Mouse (Mus musculus) embryonic facial prominence, embryonic 13.5 days (tissue): Measurements from ENCODE around the gene Slc26a10. TPM values are rescaled to one million over a fixed set of nuclear protein-coding genes. Genes with fewer than 3 reads are reported as not detected.
"Not testable (repeated sequence)": the region's sequence is repeated elsewhere in the genome, so short reads cannot be mapped to it uniquely, and the experiment has no call there.

Experiments used
- ATAC-seq: fragments of 200-750 bp; cut with Nextera tagmentation; 2 replicates; pipeline ENCODE4 v1.8.0; 2017; ENCODE audit warnings: low read depth; ENCODE audit not compliant: insufficient number of reproducible peaks, insufficient read depth, low FRiP score, low TSS enrichment
- H3K27ac ChIP-seq: fragments of 300-500 bp; sonication (generic); 2 replicates; pipeline ENCODE4 v1.5.1; 2015; ENCODE audit warnings: moderate library complexity, mild to moderate bottlenecking, inconsistent platforms
- H3K27me3 ChIP-seq: fragments of 300-500 bp; sonication (generic); 2 replicates; pipeline ENCODE4 v1.6.1; 2015; ENCODE audit warnings: mild to moderate bottlenecking, inconsistent platforms
- H3K36me3 ChIP-seq: fragments of 300-500 bp; sonication (generic); 2 replicates; pipeline ENCODE4 v1.6.1; 2015; ENCODE audit warnings: mild to moderate bottlenecking, inconsistent platforms
- H3K4me1 ChIP-seq: fragments of 300-500 bp; sonication (generic); 2 replicates; pipeline ENCODE4 v1.6.1; 2015; ENCODE audit warnings: inconsistent platforms
- H3K4me2 ChIP-seq: fragments of 300-500 bp; sonication (generic); 2 replicates; pipeline ENCODE4 v1.6.1; 2015; ENCODE audit warnings: moderate library complexity, mild to moderate bottlenecking, inconsistent platforms
- H3K4me3 ChIP-seq: fragments of 300-500 bp; sonication (generic); 2 replicates; pipeline ENCODE4 v1.5.1; 2015; ENCODE audit warnings: mild to moderate bottlenecking, inconsistent platforms
- H3K9ac ChIP-seq: fragments of 300-500 bp; sonication (generic); 2 replicates; pipeline ENCODE4 v1.6.1; 2015; ENCODE audit warnings: mild to moderate bottlenecking, inconsistent platforms
- H3K9me3 ChIP-seq: fragments of 300-500 bp; sonication (generic); 2 replicates; pipeline ENCODE4 v1.6.1; 2016; ENCODE audit warnings: inconsistent platforms
- WGBS: fragments of 180-500 bp; shearing (Covaris S2); methylation state at CpG from one replicate; pipeline ENCODE4 v1.1.7; 2015; ENCODE audit warnings: mixed read lengths; 5-methylcytosine and 5-hydroxymethylcytosine counted together
- polyA plus RNA-seq: library from polyadenylated mRNA; unstranded; fragments of >200 nt; fragmentation: Nextera tagmentation; extraction: Ambion mirVana; gene quantifications from 2 replicates; pipeline ENCODE4 v1.2.1, GENCODE M21; 2015

The Slc26a10 gene
- polyA plus RNA-seq, 1 experiment from 2014 or later, result 2.0 TPM

GRCm38 (mm10) chr10:127156511-127156910, 23.9 kb downstream of the Slc26a10 start:
- no peaks in the 10 kb centered on the region for H3K36me3 ChIP-seq
- ATAC-seq, result no peak
- H3K4me1 ChIP-seq, result no peaks in the 10 kb centered on the region
- 92% methylated on average over 1 of the region's 1 CpGs for WGBS
- H3K27ac ChIP-seq, result no peak overlapping the region
- H3K4me3 ChIP-seq, result no peak overlapping the region
- H3K4me2 ChIP-seq, result no peak overlapping the region
- no peaks in the 10 kb centered on the region for H3K27me3 ChIP-seq
- H3K9ac ChIP-seq, result no peak overlapping the region
- no peaks in the 10 kb centered on the region for H3K9me3 ChIP-seq

- no peaks in the 10 kb centered on the region for H3K36me3 ChIP-seq
- no peak for ATAC-seq
- no peaks in the 10 kb centered on the region for H3K9me3 ChIP-seq
- H3K27me3 ChIP-seq, result no peaks in the 10 kb centered on the region
- no peak overlapping the region for H3K27ac ChIP-seq
- no peaks in the 10 kb centered on the region for H3K4me1 ChIP-seq
- no peak overlapping the region for H3K9ac ChIP-seq
- H3K4me2 ChIP-seq, result no peak overlapping the region
- 86% methylated on average over 1 of the region's 1 CpGs for WGBS
- no peak overlapping the region for H3K4me3 ChIP-seq
Observed at GRCm38 (mm10) chr10:127156089-127156488, 24.4 kb downstream of the Slc26a10 start.

- Histone ChIP-seq H3K4me2 (no peak overlapping the region), H3K4me1 (no peaks in the 10 kb centered on the region), H3K9me3 (no peaks in the 10 kb centered on the region), H3K27me3 (no peaks in the 10 kb centered on the region), H3K36me3 (no peaks in the 10 kb centered on the region), H3K9ac (no peak overlapping the region), H3K27ac (no peak overlapping the region), H3K4me3 (no peak overlapping the region)
- 88% methylated on average over 5 of the region's 5 CpGs for WGBS
- no peak for ATAC-seq
Observed at GRCm38 (mm10) chr10:127154652-127155051, 25.8 kb downstream of the Slc26a10 start.

- Histone ChIP-seq H3K9ac (no peak overlapping the region), H3K27me3 (no peaks in the 10 kb centered on the region), H3K4me2 (no peak overlapping the region), H3K36me3 (no peaks in the 10 kb centered on the region), H3K4me3 (no peak overlapping the region), H3K9me3 (no peaks in the 10 kb centered on the region), H3K4me1 (no peaks in the 10 kb centered on the region), H3K27ac (no peak overlapping the region)
- no peak for ATAC-seq
- WGBS, result 94% methylated on average over 2 of the region's 2 CpGs
Observed at GRCm38 (mm10) chr10:127154241-127154640, 26.2 kb downstream of the Slc26a10 start.

GRCm38 (mm10) chr10:127153323-127153722, 27.1 kb downstream of the Slc26a10 start:
- Histone ChIP-seq H3K9ac (no peak overlapping the region), H3K4me3 (no peak overlapping the region), H3K4me1 (no peaks in the 10 kb centered on the region), H3K36me3 (no peaks in the 10 kb centered on the region), H3K9me3 (no peaks in the 10 kb centered on the region), H3K4me2 (no peak overlapping the region), H3K27me3 (no peaks in the 10 kb centered on the region), H3K27ac (no peak overlapping the region)
- WGBS, result 93% methylated on average over 7 of the region's 7 CpGs
- no peak for ATAC-seq

- WGBS, result 84% methylated on average over 10 of the region's 10 CpGs
- H3K9ac ChIP-seq, result not testable (repeated sequence)
Observed at GRCm38 (mm10) chr10:127152556-127152955, 27.9 kb downstream of the Slc26a10 start.

GRCm38 (mm10) chr10:127151233-127151632, 29.2 kb downstream of the Slc26a10 start:
- H3K9me3 ChIP-seq, H3K36me3 ChIP-seq, H3K27ac ChIP-seq, H3K4me3 ChIP-seq, H3K4me2 ChIP-seq, H3K27me3 ChIP-seq, ATAC-seq, H3K9ac ChIP-seq, H3K4me1 ChIP-seq: not testable (repeated sequence)
- 89% methylated on average over 3 of the region's 3 CpGs for WGBS

More at GRCm38 (mm10) chr10:127152556-127152955, 27.9 kb downstream of the Slc26a10 start:
- not testable (repeated sequence) for H3K9me3 ChIP-seq, H3K27me3 ChIP-seq, ATAC-seq, H3K36me3 ChIP-seq, H3K4me3 ChIP-seq, H3K4me2 ChIP-seq, H3K4me1 ChIP-seq, H3K27ac ChIP-seq

- H3K27ac ChIP-seq, result no peak overlapping the region
- no peak overlapping the region for H3K4me3 ChIP-seq
- 78% methylated on average over 4 of the region's 4 CpGs for WGBS
- H3K9me3 ChIP-seq, result no peaks in the 10 kb centered on the region
- H3K36me3 ChIP-seq, result no peaks in the 10 kb centered on the region
- H3K9ac ChIP-seq, result no peak overlapping the region
- H3K4me1 ChIP-seq, result no peaks in the 10 kb centered on the region
- H3K4me2 ChIP-seq, result no peak overlapping the region
- no peaks in the 10 kb centered on the region for H3K27me3 ChIP-seq
- ATAC-seq, result no peak
Observed at GRCm38 (mm10) chr10:127150471-127150872, 30.0 kb downstream of the Slc26a10 start.

- H3K4me3 ChIP-seq, result no peak overlapping the region
- no peaks in the 10 kb centered on the region for H3K36me3 ChIP-seq
- H3K27me3 ChIP-seq, result no peaks in the 10 kb centered on the region
- H3K4me2 ChIP-seq, result no peak overlapping the region
- WGBS, result 80% methylated on average over 6 of the region's 6 CpGs
- no peak for ATAC-seq
- no peak overlapping the region for H3K27ac ChIP-seq
- H3K4me1 ChIP-seq, result no peaks in the 10 kb centered on the region
- H3K9ac ChIP-seq, result no peak overlapping the region
- H3K9me3 ChIP-seq, result no peaks in the 10 kb centered on the region
Observed at GRCm38 (mm10) chr10:127147135-127147534, 33.3 kb downstream of the Slc26a10 start.

- Histone ChIP-seq H3K4me2 (no peak overlapping the region), H3K9ac (no peak overlapping the region), H3K9me3 (no peaks in the 10 kb centered on the region), H3K27me3 (0 out of 2 replicates have a peak, but pooled peaks cover 5% of the 10 kb centered on the region), H3K36me3 (no peaks in the 10 kb centered on the region), H3K27ac (no peak overlapping the region), H3K4me1 (no peaks in the 10 kb centered on the region), H3K4me3 (no peak overlapping the region)
- WGBS, result 80% methylated on average over 5 of the region's 5 CpGs
- no peak for ATAC-seq
Observed at GRCm38 (mm10) chr10:127145303-127145702, 35.1 kb downstream of the Slc26a10 start.

- H3K9me3 ChIP-seq, result 0 out of 2 replicates have a peak, but pooled peaks cover under 1% of the 10 kb centered on the region
- no peak overlapping the region for H3K9ac ChIP-seq
- no peaks in the 10 kb centered on the region for H3K4me1 ChIP-seq
- H3K27me3 ChIP-seq, result 0 out of 2 replicates have a peak, but pooled peaks cover 5% of the 10 kb centered on the region
- 89% methylated on average over 7 of the region's 7 CpGs for WGBS
- no peak overlapping the region for H3K4me3 ChIP-seq
- no peak overlapping the region for H3K27ac ChIP-seq
- no peak overlapping the region for H3K4me2 ChIP-seq
- ATAC-seq, result no peak
- no peaks in the 10 kb centered on the region for H3K36me3 ChIP-seq
Observed at GRCm38 (mm10) chr10:127144536-127144935, 35.9 kb downstream of the Slc26a10 start.

- peaks cover 3% of the 10 kb centered on the region; the same call in 1 of the 2 replicates for H3K9me3 ChIP-seq
- 77% methylated on average over 8 of the region's 8 CpGs for WGBS
Observed at GRCm38 (mm10) chr10:127143228-127143627, 37.2 kb downstream of the Slc26a10 start.

More at GRCm38 (mm10) chr10:127143228-127143627, 37.2 kb downstream of the Slc26a10 start:
- Histone ChIP-seq H3K36me3 (no peaks in the 10 kb centered on the region), H3K4me3 (no peak overlapping the region), H3K27me3 (0 out of 2 replicates have a peak, but pooled peaks cover 5% of the 10 kb centered on the region), H3K9ac (no peak overlapping the region), H3K27ac (no peak overlapping the region), H3K4me2 (no peak overlapping the region), H3K4me1 (no peaks in the 10 kb centered on the region)
- no peak for ATAC-seq
